Mouse (Mus musculus): ENCODE measurements at regions not wholly inside any gene's neighbourhood (a gene's known extent, or its start where the extent isn't known, plus 50 kb on each side); places are given as distances from the start of the nearest gene placed in this dataset.

GRCm38 (mm10) chr10:68606848-68607247, 65.2 kb upstream of the Cabcoco1 start:
- DNase-seq (ENCODE audit: low spot score in 2 of 2), result peak; percentile 50 to 55

GRCm38 (mm10) chr10:68611906-68612305, 70.2 kb upstream of the Cabcoco1 start:
- no peak for DNase-seq (ENCODE audit: low spot score in 2 of 2)

GRCm38 (mm10) chr10:68612727-68613126, 71.0 kb upstream of the Cabcoco1 start:
- no peak for DNase-seq (ENCODE audit: low spot score in 2 of 2)

GRCm38 (mm10) chr10:68623786-68624185, 82.1 kb upstream of the Cabcoco1 start:
- no peak for DNase-seq (ENCODE audit: low spot score in 2 of 2)

- no peak for DNase-seq (ENCODE audit: low spot score in 2 of 2)
These were observed 83.6 kb upstream of the Cabcoco1 start for GRCm38 (mm10) chr10:68625329-68625728.

- no peak for DNase-seq (ENCODE audit: low spot score in 2 of 2)
These were observed 84.1 kb upstream of the Cabcoco1 start for GRCm38 (mm10) chr10:68625752-68626151.

- no peak for DNase-seq (ENCODE audit: low spot score in 2 of 2)
These were observed 87.8 kb upstream of the Cabcoco1 start for GRCm38 (mm10) chr10:68629486-68629885.

- DNase-seq (ENCODE audit: low spot score in 2 of 2), result no peak
These were observed 90.3 kb upstream of the Tmem26 start for GRCm38 (mm10) chr10:68633180-68633579.

GRCm38 (mm10) chr10:68652700-68653099, 70.7 kb upstream of the Tmem26 start:
- DNase-seq (ENCODE audit: low spot score in 2 of 2), result no peak

- DNase-seq (ENCODE audit: low spot score in 2 of 2), result no peak
These were observed 68.0 kb upstream of the Tmem26 start for GRCm38 (mm10) chr10:68655491-68655890.

- DNase-seq (ENCODE audit: low spot score in 2 of 2), result no peak
These were observed 57.4 kb upstream of the Tmem26 start for GRCm38 (mm10) chr10:68666094-68666493.

- DNase-seq (ENCODE audit: low spot score in 2 of 2), result no peak
These were observed 54.1 kb upstream of the Tmem26 start for GRCm38 (mm10) chr10:68669330-68669729.

- DNase-seq (ENCODE audit: low spot score in 2 of 2), result no peak
These were observed 53.5 kb upstream of the Tmem26 start for GRCm38 (mm10) chr10:68669992-68670391.

GRCm38 (mm10) chr10:68672291-68672690, 51.2 kb upstream of the Tmem26 start:
- DNase-seq (ENCODE audit: low spot score in 2 of 2), result no peak

- no peak for DNase-seq (ENCODE audit: low spot score in 2 of 2)
These were observed 50.2 kb upstream of the Tmem26 start for GRCm38 (mm10) chr10:68673102-68673872.

Measured in right cerebral cortex, postnatal 36 days (tissue).